Mouse (Mus musculus): ENCODE measurements around the gene Myl9. TPM values are rescaled to one million over a fixed set of nuclear protein-coding genes. Genes with fewer than 3 reads are reported as not detected.
A peak's percentile ranks its signal among the peaks of the same experiment; 100 is the strongest.

Gene Myl9
- polyA plus RNA-seq, 1 experiment from 2014 or later, result 28.4 TPM

DNA sequence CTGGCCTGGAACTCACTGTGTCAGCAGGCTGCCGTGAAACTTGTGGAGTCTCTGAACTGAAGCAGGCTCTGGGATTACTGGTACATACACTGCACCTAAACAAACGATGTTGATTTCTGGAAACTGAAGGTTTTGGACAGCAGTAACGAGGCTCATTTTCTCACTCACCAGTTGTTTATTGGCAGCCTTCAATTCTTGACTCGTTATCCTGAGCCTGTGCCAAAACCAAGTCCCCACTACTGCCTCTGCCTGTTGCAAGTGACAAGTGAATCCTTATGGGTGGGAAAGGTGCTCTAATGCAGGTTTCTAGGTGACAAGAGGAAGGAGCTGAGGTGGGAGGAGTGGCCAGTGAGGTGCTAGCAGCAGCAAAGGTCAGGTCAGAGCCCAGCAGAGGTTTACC lies 33.2 kb upstream of the Myl9 start:
- 30% methylated on average over 4 of the region's 4 CpGs for WGBS
- 0 out of 2 replicates have a peak overlapping the region, but pooled peaks have one; percentile 35 for H3K27ac ChIP-seq
- H3K4me3 ChIP-seq, result no peak overlapping the region
- no peaks in the 10 kb centered on the region for H3K27me3 ChIP-seq
- H3K4me1 ChIP-seq, result peaks cover 38% of the 10 kb centered on the region
- peaks cover 32% of the 10 kb centered on the region for H3K36me3 ChIP-seq (ENCODE audit: poor library complexity, severe bottlenecking)
- H3K9ac ChIP-seq, result no peak overlapping the region
- no peak overlapping the region for H3K4me2 ChIP-seq
- ATAC-seq, result no peak
- H3K9me3 ChIP-seq (replicated peaks), result no peaks in the 10 kb centered on the region

DNA sequence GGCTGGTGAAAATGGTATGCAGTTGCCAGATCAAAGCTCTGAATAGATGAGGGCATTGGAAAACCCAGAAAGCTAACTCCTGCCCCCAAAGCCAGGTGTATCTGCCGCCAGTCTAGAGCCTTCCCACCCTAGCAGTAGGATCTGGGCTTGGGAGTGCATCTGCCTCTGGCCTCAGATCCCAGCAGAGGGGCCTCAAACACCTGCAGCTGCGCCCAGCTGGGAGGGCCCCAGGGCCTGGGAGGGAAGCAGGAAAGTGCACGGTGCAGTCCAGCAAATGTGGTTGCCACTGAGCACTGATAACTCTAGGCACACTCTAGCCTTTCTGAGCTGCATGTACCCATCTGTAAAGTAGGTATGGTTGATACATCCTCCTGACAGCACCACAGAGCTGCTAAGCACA lies 32.0 kb upstream of the Myl9 start:
- H3K27ac ChIP-seq, result no peak overlapping the region
- peaks cover 44% of the 10 kb centered on the region for H3K36me3 ChIP-seq (ENCODE audit: poor library complexity, severe bottlenecking)
- no peak for ATAC-seq
- 69% methylated on average over 3 of the region's 3 CpGs for WGBS
- H3K4me3 ChIP-seq, result no peak overlapping the region
- H3K4me1 ChIP-seq, result peaks cover 35% of the 10 kb centered on the region
- H3K9me3 ChIP-seq (replicated peaks), result no peaks in the 10 kb centered on the region
- no peak overlapping the region for H3K4me2 ChIP-seq
- no peaks in the 10 kb centered on the region for H3K27me3 ChIP-seq
- no peak overlapping the region for H3K9ac ChIP-seq

DNA sequence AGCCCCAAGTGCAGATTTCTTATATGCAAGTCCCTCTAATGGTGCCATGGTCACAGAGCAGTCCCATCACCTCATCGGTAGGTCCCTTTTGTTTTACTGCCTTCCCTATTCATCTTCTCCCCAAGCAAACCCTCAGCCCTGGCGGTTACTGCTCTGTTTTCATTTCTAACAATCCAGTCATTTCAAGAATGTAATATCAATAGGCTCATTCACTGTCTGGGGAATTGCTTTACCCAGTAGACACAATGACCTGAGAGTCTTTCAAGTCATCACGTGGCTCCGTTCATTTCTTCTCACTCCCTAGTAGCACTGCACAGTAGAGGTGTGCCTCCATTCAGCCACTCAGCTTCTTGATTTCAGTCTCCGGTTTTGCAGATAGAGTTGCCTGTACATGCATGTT lies 30.8 kb upstream of the Myl9 start:
- H3K4me2 ChIP-seq, result no peak overlapping the region
- H3K27me3 ChIP-seq, result no peaks in the 10 kb centered on the region
- no peak overlapping the region for H3K27ac ChIP-seq
- WGBS, result 48% methylated on average over 5 of the region's 5 CpGs
- no peaks in the 10 kb centered on the region for H3K9me3 ChIP-seq (replicated peaks)
- no peak; the same call in 1 of the 2 replicates for ATAC-seq
- no peak overlapping the region for H3K4me3 ChIP-seq
- no peak overlapping the region for H3K9ac ChIP-seq
- H3K4me1 ChIP-seq, result peaks cover 34% of the 10 kb centered on the region
- peaks cover 53% of the 10 kb centered on the region for H3K36me3 ChIP-seq (ENCODE audit: poor library complexity, severe bottlenecking)

DNA sequence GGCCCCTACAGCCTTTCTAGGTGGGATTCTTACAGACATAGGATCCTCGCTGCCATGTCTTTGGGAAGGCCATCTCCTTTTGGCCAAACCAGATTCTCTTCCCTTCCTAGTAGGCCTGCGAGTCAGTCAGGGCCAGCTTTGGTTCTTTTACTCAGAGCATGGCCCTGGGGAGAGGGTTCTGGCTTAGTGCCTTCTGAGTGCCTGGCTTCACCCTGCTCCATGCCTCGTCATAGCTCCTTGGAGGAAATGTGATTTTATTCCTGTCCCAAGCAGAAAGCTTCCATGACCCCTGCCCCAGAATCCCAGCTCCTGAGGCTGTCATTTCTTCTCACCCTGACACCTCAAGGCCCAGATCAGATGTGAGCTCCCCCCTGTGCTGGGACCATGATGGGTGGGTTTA lies 27.9 kb upstream of the Myl9 start:
- H3K4me3 ChIP-seq, result no peak overlapping the region
- no peak overlapping the region for H3K9ac ChIP-seq
- peaks cover 75% of the 10 kb centered on the region for H3K36me3 ChIP-seq (ENCODE audit: poor library complexity, severe bottlenecking)
- H3K4me2 ChIP-seq, result no peak overlapping the region
- H3K9me3 ChIP-seq (replicated peaks), result no peaks in the 10 kb centered on the region
- no peak for ATAC-seq
- 97% methylated on average over 3 of the region's 3 CpGs for WGBS
- H3K27ac ChIP-seq, result no peak overlapping the region
- H3K4me1 ChIP-seq, result peaks cover 13% of the 10 kb centered on the region
- H3K27me3 ChIP-seq, result no peaks in the 10 kb centered on the region

DNA sequence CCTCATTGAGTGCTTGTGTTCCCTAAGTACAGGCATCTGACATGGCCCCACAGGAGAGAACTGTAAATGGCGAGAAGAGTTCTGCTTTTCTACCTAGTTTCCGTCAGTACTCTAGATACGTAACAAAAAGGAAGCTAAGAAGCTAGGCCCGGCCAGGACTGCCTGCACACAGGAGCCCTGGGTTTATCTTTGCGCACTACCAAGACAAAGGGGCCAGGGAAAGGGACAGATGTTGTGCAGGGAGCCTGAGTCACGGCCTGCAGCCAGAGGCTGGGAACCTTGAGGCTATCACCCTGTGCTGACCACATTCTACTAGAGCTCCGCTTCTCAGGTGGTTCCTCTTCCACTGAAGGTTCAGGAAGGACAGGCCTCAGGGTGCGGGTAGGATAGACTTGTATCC lies 25.5 kb upstream of the Myl9 start:
- Histone ChIP-seq H3K27me3 (no peaks in the 10 kb centered on the region), H3K36me3 (ENCODE audit: poor library complexity, severe bottlenecking) (peaks cover 94% of the 10 kb centered on the region), H3K9ac (no peak overlapping the region), H3K4me3 (no peak overlapping the region), H3K9me3 (replicated peaks) (no peaks in the 10 kb centered on the region), H3K4me2 (no peak overlapping the region), H3K27ac (no peak overlapping the region), H3K4me1 (no peaks in the 10 kb centered on the region)
- ATAC-seq, result no peak
- 92% methylated on average over 8 of the region's 8 CpGs for WGBS

DNA sequence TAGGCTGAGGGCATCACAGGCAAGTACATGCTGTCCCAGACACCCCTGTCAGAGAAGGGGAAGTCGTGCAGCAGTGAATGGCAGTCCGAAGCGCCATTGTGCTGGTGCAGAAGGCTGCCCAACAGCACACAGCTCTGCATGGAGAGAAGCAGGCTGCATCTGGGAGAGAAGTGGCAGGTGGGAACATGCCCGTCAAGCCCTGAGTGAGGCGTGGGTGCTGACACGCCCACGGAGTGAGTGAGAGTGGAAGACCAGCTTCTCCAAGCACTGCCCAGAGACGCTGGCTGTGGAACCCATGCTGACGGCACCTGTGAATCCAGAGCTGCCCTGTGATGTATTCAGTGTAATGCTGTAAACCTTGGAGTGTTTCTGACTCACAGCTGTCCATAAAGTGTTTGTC lies 18.3 kb upstream of the Myl9 start:
- no peak overlapping the region for H3K27ac ChIP-seq
- no peaks in the 10 kb centered on the region for H3K27me3 ChIP-seq
- no peak overlapping the region for H3K4me3 ChIP-seq
- H3K9me3 ChIP-seq (replicated peaks), result peaks cover 12% of the 10 kb centered on the region; the same call in 1 of the 2 replicates
- H3K4me1 ChIP-seq, result no peaks in the 10 kb centered on the region
- 98% methylated on average over 9 of the region's 9 CpGs for whole genome bisulfite sequencing
- H3K9ac ChIP-seq, result no peak overlapping the region
- H3K4me2 ChIP-seq, result no peak overlapping the region
- no peak for ATAC-seq
- peaks cover 96% of the 10 kb centered on the region for H3K36me3 ChIP-seq (ENCODE audit: poor library complexity, severe bottlenecking)

DNA sequence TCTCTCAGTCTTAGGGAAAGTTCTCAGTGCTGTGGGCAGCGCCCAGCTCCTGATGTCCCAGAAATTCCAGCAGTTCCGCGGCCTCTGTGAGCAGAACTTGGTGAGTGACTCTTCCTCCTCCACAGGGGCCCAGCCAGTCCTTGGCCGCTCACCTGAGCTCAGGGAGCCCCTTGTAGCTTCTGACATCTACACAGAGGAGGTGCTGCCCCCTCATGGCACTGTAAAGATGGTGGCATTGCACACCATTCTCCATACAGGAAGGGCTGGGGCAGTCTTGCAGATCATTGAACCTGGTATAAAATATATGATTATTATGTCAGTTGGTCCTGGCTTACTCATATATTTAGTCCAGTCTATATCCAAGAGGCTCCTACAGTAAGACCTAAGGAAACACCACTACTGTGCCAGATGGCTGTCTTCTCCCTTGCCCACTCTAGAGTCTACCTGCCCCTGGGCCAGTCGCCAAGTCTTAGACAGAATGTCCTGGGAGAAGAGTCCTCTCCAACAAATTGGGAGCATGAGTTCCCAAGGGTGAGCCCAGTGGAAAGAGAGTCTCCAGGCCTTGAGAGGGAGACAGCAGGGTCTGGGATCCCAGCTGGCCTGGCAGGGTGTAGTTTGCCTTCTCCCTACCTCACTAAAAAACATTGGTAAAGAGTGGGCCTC lies 14.2 kb upstream of the Myl9 start:
- WGBS, result 86% methylated on average over 5 of the region's 5 CpGs
- H3K4me3 ChIP-seq, result no peak overlapping the region
- H3K9ac ChIP-seq, result no peak overlapping the region
- H3K9me3 ChIP-seq (replicated peaks), result peaks cover 11% of the 10 kb centered on the region; the same call in 1 of the 2 replicates
- H3K27ac ChIP-seq, result no peak overlapping the region
- no peak for ATAC-seq
- H3K4me2 ChIP-seq, result no peak overlapping the region
- no peaks in the 10 kb centered on the region for H3K4me1 ChIP-seq
- no peaks in the 10 kb centered on the region for H3K27me3 ChIP-seq
- H3K36me3 ChIP-seq (ENCODE audit: poor library complexity, severe bottlenecking), result peaks cover 93% of the 10 kb centered on the region

DNA sequence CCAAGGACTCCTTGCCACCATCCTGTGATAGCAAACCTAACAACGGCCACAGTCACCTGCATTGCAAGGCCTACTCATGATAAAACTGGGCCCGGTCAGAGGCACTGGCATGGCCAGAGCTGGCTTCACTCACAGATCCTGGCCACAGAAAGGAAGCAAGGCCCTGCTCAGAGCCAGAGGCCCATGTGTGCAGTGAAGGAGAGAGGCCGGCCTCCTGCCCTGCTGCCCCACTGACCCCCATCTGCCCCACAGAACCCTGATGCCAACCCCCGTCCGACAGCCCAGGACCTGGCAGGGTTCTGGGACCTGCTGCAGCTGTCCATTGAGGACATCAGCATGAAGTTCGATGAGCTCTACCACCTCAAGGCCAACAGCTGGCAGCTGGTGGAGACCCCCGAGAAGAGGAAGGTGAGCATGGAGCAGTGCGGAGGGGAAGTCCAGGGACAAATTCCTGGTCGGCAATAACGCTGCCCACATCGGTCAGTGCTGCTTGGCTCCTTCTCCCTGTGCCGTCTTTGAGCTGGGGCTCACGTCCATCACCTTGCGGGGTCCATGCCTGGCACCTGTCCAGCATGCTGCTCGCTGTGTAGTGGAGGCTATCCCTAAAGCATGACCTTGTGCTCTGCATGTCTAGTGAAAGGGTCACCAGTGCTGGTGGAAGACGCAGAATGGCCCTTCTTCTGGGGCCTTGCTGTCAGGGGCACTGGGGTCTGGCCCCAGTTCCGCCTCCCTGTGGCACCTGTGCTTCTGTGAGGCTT lies 13.5 kb upstream of the Myl9 start:
- H3K9ac ChIP-seq, result no peak overlapping the region
- no peak overlapping the region for H3K4me3 ChIP-seq
- H3K27me3 ChIP-seq, result no peaks in the 10 kb centered on the region
- no peak overlapping the region for H3K27ac ChIP-seq
- WGBS, result 93% methylated on average over 17 of the region's 17 CpGs
- 0 out of 2 replicates have a peak, but pooled peaks cover 8% of the 10 kb centered on the region for H3K9me3 ChIP-seq (replicated peaks)
- ATAC-seq, result no peak
- no peak overlapping the region for H3K4me2 ChIP-seq
- no peaks in the 10 kb centered on the region for H3K4me1 ChIP-seq
- peaks cover 86% of the 10 kb centered on the region for H3K36me3 ChIP-seq (ENCODE audit: poor library complexity, severe bottlenecking)

DNA sequence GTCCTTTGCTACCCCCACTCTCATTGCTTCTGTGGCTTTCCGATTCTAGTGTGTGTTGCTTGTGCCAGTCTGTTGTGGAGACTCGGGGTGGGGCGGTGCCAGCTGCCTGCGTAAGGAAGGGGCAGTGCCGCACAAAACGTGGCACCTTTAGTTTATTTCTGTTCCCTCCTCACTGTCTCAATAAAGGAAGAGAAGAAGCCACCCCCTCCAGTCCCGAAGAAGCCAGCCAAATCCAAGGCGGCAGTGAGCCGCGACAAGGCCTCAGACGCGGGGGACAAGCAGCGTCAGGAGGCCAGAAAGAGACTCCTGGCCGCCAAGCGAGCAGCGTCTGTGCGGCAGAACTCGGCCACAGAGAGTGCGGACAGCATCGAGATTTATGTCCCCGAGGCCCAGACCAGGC lies 12.7 kb upstream of the Myl9 start:
- no peak overlapping the region for H3K4me3 ChIP-seq
- H3K9me3 ChIP-seq (replicated peaks), result 0 out of 2 replicates have a peak, but pooled peaks cover 5% of the 10 kb centered on the region
- no peaks in the 10 kb centered on the region for H3K4me1 ChIP-seq
- ATAC-seq, result no peak
- 92% methylated on average over 21 of the region's 21 CpGs for WGBS
- H3K9ac ChIP-seq, result no peak overlapping the region
- no peak overlapping the region for H3K4me2 ChIP-seq
- H3K36me3 ChIP-seq (ENCODE audit: poor library complexity, severe bottlenecking), result peaks cover 78% of the 10 kb centered on the region
- H3K27me3 ChIP-seq, result no peaks in the 10 kb centered on the region
- 0 out of 2 replicates have a peak overlapping the region, but pooled peaks have one; percentile 11 for H3K27ac ChIP-seq

DNA sequence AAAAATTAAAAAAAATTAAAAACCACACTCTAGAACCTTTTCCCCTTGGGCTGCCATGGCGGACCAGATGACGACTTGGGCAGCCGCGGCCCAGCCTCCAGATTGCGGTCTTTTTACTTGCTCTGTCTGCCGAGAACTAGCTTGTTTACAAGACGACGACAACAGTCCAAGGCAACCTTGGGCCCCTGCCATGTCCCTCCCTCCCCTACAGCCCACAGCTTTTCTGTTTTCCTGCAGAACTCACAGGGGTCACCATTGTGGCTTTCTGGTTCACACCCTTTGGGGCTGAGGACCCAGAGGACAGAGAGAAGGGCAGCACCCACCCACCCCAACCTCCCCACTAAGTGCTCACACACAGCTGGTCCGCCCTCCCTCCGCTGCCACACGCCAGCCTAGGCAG lies 12.1 kb upstream of the Myl9 start:
- Histone ChIP-seq H3K27ac (no peak overlapping the region), H3K9ac (no peak overlapping the region), H3K27me3 (no peaks in the 10 kb centered on the region), H3K4me2 (no peak overlapping the region), H3K36me3 (ENCODE audit: poor library complexity, severe bottlenecking) (peaks cover 72% of the 10 kb centered on the region), H3K4me1 (no peaks in the 10 kb centered on the region), H3K9me3 (replicated peaks) (no peaks in the 10 kb centered on the region), H3K4me3 (no peak overlapping the region)
- 0 out of 2 replicates have a peak, but pooled peaks have one; percentile 7 for ATAC-seq
- WGBS, result 84% methylated on average over 11 of the region's 11 CpGs

DNA sequence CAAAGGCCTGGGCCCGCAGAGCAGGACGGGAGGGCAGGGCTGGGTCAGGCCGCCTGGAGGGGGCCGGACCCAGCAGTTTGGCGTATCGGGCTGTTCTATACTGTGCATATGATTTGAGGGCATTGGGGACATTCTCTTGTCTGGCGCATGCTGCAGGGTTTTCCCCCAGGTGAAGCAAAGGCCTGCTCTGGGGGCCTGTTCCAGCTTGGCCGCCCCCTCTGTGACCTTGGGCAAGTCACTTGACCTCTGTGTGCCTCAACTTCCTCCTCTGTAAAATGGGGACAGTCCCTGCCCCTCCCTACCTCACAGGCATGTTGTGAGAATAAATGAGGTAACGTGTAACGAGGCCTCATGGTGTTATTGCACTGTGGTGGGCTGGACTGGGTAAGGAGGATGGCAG lies 11.2 kb upstream of the Myl9 start:
- Histone ChIP-seq H3K36me3 (ENCODE audit: poor library complexity, severe bottlenecking) (peaks cover 63% of the 10 kb centered on the region), H3K9ac (no peak overlapping the region), H3K4me3 (no peak overlapping the region), H3K4me2 (no peak overlapping the region), H3K27ac (no peak overlapping the region), H3K9me3 (replicated peaks) (no peaks in the 10 kb centered on the region), H3K27me3 (no peaks in the 10 kb centered on the region), H3K4me1 (no peaks in the 10 kb centered on the region)
- peak; percentile 57 for ATAC-seq
- WGBS, result 93% methylated on average over 10 of the region's 10 CpGs

DNA sequence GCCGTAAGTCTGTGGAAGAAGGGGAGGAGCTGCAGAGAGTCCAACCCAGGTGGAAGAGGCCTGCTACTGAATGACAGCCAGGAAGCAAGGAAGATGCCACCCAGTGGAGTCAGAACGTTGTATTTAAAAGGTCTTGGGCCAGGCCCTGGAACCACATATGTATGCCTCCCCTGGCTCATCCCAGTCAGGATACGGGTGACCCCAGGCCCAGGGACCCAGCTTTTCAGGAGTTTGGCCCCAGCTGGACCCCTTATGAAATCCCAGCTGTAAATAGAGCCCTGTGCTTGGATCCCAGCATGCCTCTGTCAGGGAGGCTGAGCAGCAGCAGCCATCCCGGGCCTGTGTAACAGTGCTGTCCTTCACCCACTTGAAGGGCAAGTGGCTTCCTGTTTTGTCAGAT lies 10.5 kb upstream of the Myl9 start:
- no peak for ATAC-seq
- H3K27ac ChIP-seq, result no peak overlapping the region
- 69% methylated on average over 4 of the region's 4 CpGs for WGBS
- H3K9ac ChIP-seq, result no peak overlapping the region
- no peaks in the 10 kb centered on the region for H3K9me3 ChIP-seq (replicated peaks)
- H3K36me3 ChIP-seq (ENCODE audit: poor library complexity, severe bottlenecking), result peaks cover 55% of the 10 kb centered on the region
- no peak overlapping the region for H3K4me3 ChIP-seq
- H3K4me1 ChIP-seq, result no peaks in the 10 kb centered on the region
- no peak overlapping the region for H3K4me2 ChIP-seq
- H3K27me3 ChIP-seq, result no peaks in the 10 kb centered on the region

All from forebrain, embryonic 13.5 days (tissue).